Mouse (Mus musculus) limb, embryonic 15.5 days (tissue): ENCODE data around the gene Cpb2. TPM values are rescaled to one million over a fixed set of nuclear protein-coding genes. Genes with fewer than 3 reads are reported as not detected.

Source experiments
- ATAC-seq: fragments of 200-750 bp; cut with Nextera tagmentation; 2 replicates; pipeline ENCODE4 v1.8.0; 2017; ENCODE audit warnings: low read depth, moderate TSS enrichment; ENCODE audit not compliant: insufficient number of reproducible peaks, low FRiP score, low TSS enrichment
- H3K27ac ChIP-seq: fragments of 300-500 bp; sonication (generic); 2 replicates; pipeline ENCODE4 v1.5.1; 2015; ENCODE audit warnings: moderate library complexity, mild to moderate bottlenecking, inconsistent platforms
- H3K27me3 ChIP-seq: fragments of 300-500 bp; sonication (generic); 2 replicates; pipeline ENCODE4 v1.6.1; 2015; ENCODE audit warnings: inconsistent platforms
- H3K36me3 ChIP-seq: fragments of 300-500 bp; sonication (generic); 2 replicates; pipeline ENCODE4 v1.6.1; 2015; ENCODE audit warnings: inconsistent platforms
- H3K4me1 ChIP-seq: fragments of 300-500 bp; sonication (generic); 2 replicates; pipeline ENCODE4 v1.6.1; 2015; ENCODE audit warnings: inconsistent platforms
- H3K4me2 ChIP-seq: fragments of 300-500 bp; sonication (generic); 2 replicates; pipeline ENCODE4 v1.6.1; 2015; ENCODE audit warnings: mild to moderate bottlenecking, inconsistent platforms
- H3K4me3 ChIP-seq: fragments of 300-500 bp; sonication (generic); 2 replicates; pipeline ENCODE4 v1.5.1; 2015; ENCODE audit warnings: mild to moderate bottlenecking, inconsistent platforms
- H3K9ac ChIP-seq: fragments of 300-500 bp; sonication (generic); 2 replicates; pipeline ENCODE4 v1.6.1; 2015; ENCODE audit warnings: inconsistent platforms
- H3K9me3 ChIP-seq: fragments of 300-500 bp; sonication (generic); 2 replicates; pipeline ENCODE4 v1.6.1; 2016; ENCODE audit warnings: inconsistent platforms
- WGBS: fragments of 180-500 bp; shearing (Covaris S2); methylation state at CpG from one replicate; pipeline ENCODE4 v1.1.7; 2015; 5-methylcytosine and 5-hydroxymethylcytosine counted together
- polyA plus RNA-seq: library from polyadenylated mRNA; unstranded; fragments of >200 nt; fragmentation: Nextera tagmentation; extraction: Ambion mirVana; gene quantifications from 2 replicates; pipeline ENCODE4 v1.2.1, GENCODE M21; 2015

Gene Cpb2
- polyA plus RNA-seq = 0.15 and 0.45 TPM in 2 replicates

GRCm38 (mm10) chr14:75242087-75242486 lies at the start of gene Cpb2:
TSS of gene Cpb2 (plus strand) at chr14:75242287.
- H3K9me3 ChIP-seq = no peaks in the 10 kb centered on the region
- H3K9ac ChIP-seq = no peak within 1 kb of the TSS
- 89% methylated on average over 5 of the region's 5 CpGs for WGBS
- no peak within 1 kb of the TSS for H3K27ac ChIP-seq
- ATAC-seq = no peak
- H3K4me3 ChIP-seq = no peak within 1 kb of the TSS
- no peaks in the 10 kb centered on the region for H3K27me3 ChIP-seq
- no peak within 1 kb of the TSS for H3K4me2 ChIP-seq
- no peaks in the 10 kb centered on the region for H3K36me3 ChIP-seq
- H3K4me1 ChIP-seq = no peaks in the 10 kb centered on the region

- Histone ChIP-seq H3K4me2 (no peak overlapping the region), H3K4me3 (no peak overlapping the region), H3K9ac (no peak overlapping the region), H3K36me3 (no peaks in the 10 kb centered on the region), H3K4me1 (no peaks in the 10 kb centered on the region), H3K27me3 (no peaks in the 10 kb centered on the region), H3K9me3 (no peaks in the 10 kb centered on the region), H3K27ac (no peak overlapping the region)
- ATAC-seq = no peak
- 86% methylated on average over 10 of the region's 10 CpGs for WGBS
These were observed 49.7 kb upstream of the Cpb2 start for GRCm38 (mm10) chr14:75192427-75192826.

GRCm38 (mm10) chr14:75192858-75193257 lies 49.2 kb upstream of the Cpb2 start:
- Histone ChIP-seq H3K9ac (no peak overlapping the region), H3K27ac (no peak overlapping the region), H3K27me3 (no peaks in the 10 kb centered on the region), H3K36me3 (no peaks in the 10 kb centered on the region), H3K4me1 (no peaks in the 10 kb centered on the region), H3K4me3 (no peak overlapping the region), H3K9me3 (no peaks in the 10 kb centered on the region), H3K4me2 (no peak overlapping the region)
- ATAC-seq = no peak
- WGBS = 62% methylated on average over 10 of the region's 10 CpGs

GRCm38 (mm10) chr14:75195530-75195929 lies 46.6 kb upstream of the Cpb2 start:
- H3K9ac ChIP-seq = no peak overlapping the region
- ATAC-seq = no peak
- H3K4me1 ChIP-seq = no peaks in the 10 kb centered on the region
- no peak overlapping the region for H3K4me3 ChIP-seq
- H3K4me2 ChIP-seq = no peak overlapping the region
- H3K36me3 ChIP-seq = no peaks in the 10 kb centered on the region
- H3K27ac ChIP-seq = no peak overlapping the region
- no peaks in the 10 kb centered on the region for H3K9me3 ChIP-seq
- 88% methylated on average over 5 of the region's 5 CpGs for WGBS
- H3K27me3 ChIP-seq = no peaks in the 10 kb centered on the region

- no peak for ATAC-seq
- WGBS = 40% methylated on average over 5 of the region's 5 CpGs
- Histone ChIP-seq H3K4me2 (no peak overlapping the region), H3K4me3 (no peak overlapping the region), H3K4me1 (no peaks in the 10 kb centered on the region), H3K9ac (no peak overlapping the region), H3K36me3 (no peaks in the 10 kb centered on the region), H3K27ac (no peak overlapping the region), H3K27me3 (no peaks in the 10 kb centered on the region), H3K9me3 (no peaks in the 10 kb centered on the region)
These were observed 45.1 kb upstream of the Cpb2 start for GRCm38 (mm10) chr14:75197027-75197426.

GRCm38 (mm10) chr14:75197660-75198059 lies 44.4 kb upstream of the Cpb2 start:
- H3K27me3 ChIP-seq = no peaks in the 10 kb centered on the region
- H3K27ac ChIP-seq = no peak overlapping the region
- H3K9me3 ChIP-seq = no peaks in the 10 kb centered on the region
- ATAC-seq = no peak
- 52% methylated on average over 7 of the region's 7 CpGs for WGBS
- no peaks in the 10 kb centered on the region for H3K36me3 ChIP-seq
- H3K9ac ChIP-seq = no peak overlapping the region
- H3K4me1 ChIP-seq = no peaks in the 10 kb centered on the region
- no peak overlapping the region for H3K4me2 ChIP-seq
- H3K4me3 ChIP-seq = no peak overlapping the region

- no peak for ATAC-seq
- H3K4me2 ChIP-seq = no peak overlapping the region
- H3K27me3 ChIP-seq = no peaks in the 10 kb centered on the region
- no peak overlapping the region for H3K4me3 ChIP-seq
- WGBS = 59% methylated on average over 6 of the region's 6 CpGs
- H3K9me3 ChIP-seq = no peaks in the 10 kb centered on the region
- H3K4me1 ChIP-seq = no peaks in the 10 kb centered on the region
- H3K36me3 ChIP-seq = no peaks in the 10 kb centered on the region
- H3K27ac ChIP-seq = no peak overlapping the region
- H3K9ac ChIP-seq = no peak overlapping the region
These were observed 36.6 kb upstream of the Cpb2 start for GRCm38 (mm10) chr14:75205363-75206051.

- H3K4me1 ChIP-seq = no peaks in the 10 kb centered on the region
- no peaks in the 10 kb centered on the region for H3K27me3 ChIP-seq
- H3K36me3 ChIP-seq = no peaks in the 10 kb centered on the region
- H3K4me2 ChIP-seq = no peak overlapping the region
- H3K9me3 ChIP-seq = no peaks in the 10 kb centered on the region
- H3K9ac ChIP-seq = no peak overlapping the region
- no peak for ATAC-seq
- H3K4me3 ChIP-seq = no peak overlapping the region
- WGBS = 87% methylated on average over 4 of the region's 4 CpGs
- no peak overlapping the region for H3K27ac ChIP-seq
These were observed 35.8 kb upstream of the Cpb2 start for GRCm38 (mm10) chr14:75206307-75206706.

- Histone ChIP-seq H3K9me3 (no peaks in the 10 kb centered on the region), H3K36me3 (no peaks in the 10 kb centered on the region), H3K27me3 (no peaks in the 10 kb centered on the region), H3K4me2 (no peak overlapping the region), H3K9ac (no peak overlapping the region), H3K4me1 (0 out of 2 replicates have a peak, but pooled peaks cover 1% of the 10 kb centered on the region), H3K27ac (no peak overlapping the region), H3K4me3 (no peak overlapping the region)
- no peak for ATAC-seq
- WGBS = 45% methylated on average over 6 of the region's 6 CpGs
These were observed 33.4 kb upstream of the Cpb2 start for GRCm38 (mm10) chr14:75208572-75209151.

- Histone ChIP-seq H3K9ac (no peak overlapping the region), H3K4me1 (0 out of 2 replicates have a peak, but pooled peaks cover 6% of the 10 kb centered on the region), H3K36me3 (no peaks in the 10 kb centered on the region), H3K27me3 (no peaks in the 10 kb centered on the region), H3K27ac (no peak overlapping the region), H3K4me2 (no peak overlapping the region), H3K4me3 (no peak overlapping the region), H3K9me3 (no peaks in the 10 kb centered on the region)
- WGBS = 59% methylated on average over 11 of the region's 11 CpGs
- no peak for ATAC-seq
These were observed 28.3 kb upstream of the Cpb2 start for GRCm38 (mm10) chr14:75213752-75214151.

GRCm38 (mm10) chr14:75218843-75219242 lies 23.2 kb upstream of the Cpb2 start:
- no peak overlapping the region for H3K4me2 ChIP-seq

GRCm38 (mm10) chr14:75219250-75219913 lies 22.7 kb upstream of the Cpb2 start:
- Histone ChIP-seq H3K4me2 (no peak overlapping the region), H3K4me1 (no peaks in the 10 kb centered on the region), H3K9me3 (no peaks in the 10 kb centered on the region), H3K4me3 (no peak overlapping the region), H3K36me3 (no peaks in the 10 kb centered on the region), H3K27me3 (no peaks in the 10 kb centered on the region), H3K9ac (no peak overlapping the region), H3K27ac (no peak overlapping the region)
- ATAC-seq = no peak
- 79% methylated on average over 5 of the region's 5 CpGs for WGBS

More at GRCm38 (mm10) chr14:75218843-75219242, 23.2 kb upstream of the Cpb2 start:
- H3K9ac ChIP-seq = no peak overlapping the region
- H3K9me3 ChIP-seq = no peaks in the 10 kb centered on the region
- 0 out of 2 replicates have a peak, but pooled peaks cover 3% of the 10 kb centered on the region for H3K4me1 ChIP-seq
- H3K27ac ChIP-seq = no peak overlapping the region
- H3K36me3 ChIP-seq = no peaks in the 10 kb centered on the region
- no peak overlapping the region for H3K4me3 ChIP-seq
- H3K27me3 ChIP-seq = no peaks in the 10 kb centered on the region
- ATAC-seq = no peak
- WGBS = 87% methylated on average over 2 of the region's 2 CpGs
